Mouse (Mus musculus) stomach, embryonic 16.5 days (tissue): Measurements from ENCODE around the gene Tmem206. TPM values are rescaled to one million over a fixed set of nuclear protein-coding genes. Genes with fewer than 3 reads are reported as not detected.

Experiments
- ATAC-seq: fragments of 200-750 bp; cut with Nextera tagmentation; 2 replicates; pipeline ENCODE4 v1.8.0; 2017; ENCODE audit warnings: moderate number of reproducible peaks, moderate TSS enrichment; ENCODE audit not compliant: insufficient read depth, low FRiP score
- H3K27ac ChIP-seq: fragments of 300-500 bp; sonication (generic); 2 replicates; pipeline ENCODE4 v1.5.1; 2014; ENCODE audit warnings: low read length
- H3K27me3 ChIP-seq: fragments of 300-500 bp; sonication (generic); 2 replicates; pipeline ENCODE4 v1.6.1; 2014; ENCODE audit warnings: low read length, control low read depth, mixed read lengths; ENCODE audit not compliant: control insufficient read depth, insufficient read depth
- H3K36me3 ChIP-seq: fragments of 300-500 bp; sonication (generic); 2 replicates; pipeline ENCODE4 v1.6.1; 2014; ENCODE audit warnings: low read length; ENCODE audit not compliant: control insufficient read depth, insufficient read depth
- H3K4me1 ChIP-seq: fragments of 300-500 bp; sonication (generic); 2 replicates; pipeline ENCODE4 v1.6.1; 2014; ENCODE audit warnings: low read length, control low read depth, mixed read lengths; ENCODE audit not compliant: control insufficient read depth, insufficient read depth
- H3K4me2 ChIP-seq: fragments of 300-500 bp; sonication (generic); 2 replicates; pipeline ENCODE4 v1.6.1; 2014; ENCODE audit warnings: low read depth, low read length, mixed read lengths
- H3K4me3 ChIP-seq: fragments of 300-500 bp; sonication (generic); replicated peaks from 2 replicates; pipeline ENCODE4 v1.5.1; 2014; ENCODE audit warnings: mild to moderate bottlenecking, low read length
- H3K9ac ChIP-seq: fragments of 300-500 bp; sonication (generic); 2 replicates; pipeline ENCODE4 v1.6.1; 2014; ENCODE audit warnings: low read length
- H3K9me3 ChIP-seq: fragments of 300-500 bp; sonication (generic); replicated peaks from 2 replicates; pipeline ENCODE4 v1.6.1; 2016; ENCODE audit warnings: low read length, control low read depth; ENCODE audit not compliant: control insufficient read depth
- WGBS: fragments of 180-500 bp; shearing (Covaris S2); extraction: QIAGEN DNeasy Blood & Tissue Kit; methylation state at CpG from one replicate; pipeline ENCODE4 v1.1.7; 2014; 5-methylcytosine and 5-hydroxymethylcytosine counted together
- polyA plus RNA-seq: library from polyadenylated mRNA; unstranded; fragments of >200 nt; fragmentation: Nextera tagmentation; extraction: Ambion mirVana; gene quantifications from 2 replicates; pipeline ENCODE4 v1.2.1, GENCODE M21; 2015

Tmem206 gene
- polyA plus RNA-seq, 1 experiment from 2014 or later, result 18.2 TPM

- Histone ChIP-seq H3K9ac (no peak overlapping the region), H3K4me3 (no peak overlapping the region), H3K9me3 (no peaks in the 10 kb centered on the region), H3K4me1 (no peaks in the 10 kb centered on the region), H3K4me2 (no peak overlapping the region), H3K27me3 (no peaks in the 10 kb centered on the region), H3K27ac (no peak overlapping the region), H3K36me3 (peaks cover 14% of the 10 kb centered on the region)
- 82% methylated on average over 5 of the region's 5 CpGs for WGBS
- ATAC-seq, result no peak
These were observed 8.8 kb downstream of the Tmem206 start for GRCm38 (mm10) chr1:191334500-191334899.

DNA sequence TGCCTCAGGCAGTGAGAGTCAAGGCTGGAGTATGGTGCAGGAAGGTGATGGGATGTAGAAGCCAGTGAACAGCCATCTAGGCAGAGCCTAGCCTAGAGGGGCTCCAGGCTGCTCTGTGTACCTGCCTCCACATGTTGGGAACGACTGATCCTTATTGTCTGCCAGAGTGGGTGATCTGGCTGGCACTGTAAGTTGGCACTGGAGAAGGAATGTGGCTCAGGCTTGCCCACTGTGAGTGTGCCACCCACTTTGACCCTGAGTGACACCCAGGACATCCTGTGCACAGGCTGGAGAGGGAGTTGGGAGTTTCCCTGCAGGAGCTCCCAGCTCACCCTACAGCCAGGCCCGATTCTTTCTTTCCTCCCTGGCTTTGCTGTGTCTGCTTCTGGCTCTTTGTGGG is 14.2 kb downstream of the Tmem206 start:
- Histone ChIP-seq H3K9me3 (no peaks in the 10 kb centered on the region), H3K27me3 (no peaks in the 10 kb centered on the region), H3K4me3 (no peak overlapping the region), H3K27ac (no peak overlapping the region), H3K36me3 (peaks cover 25% of the 10 kb centered on the region), H3K4me1 (no peaks in the 10 kb centered on the region), H3K9ac (no peak overlapping the region), H3K4me2 (no peak overlapping the region)
- no peak for ATAC-seq
- WGBS, result 87% methylated on average over 2 of the region's 2 CpGs

DNA sequence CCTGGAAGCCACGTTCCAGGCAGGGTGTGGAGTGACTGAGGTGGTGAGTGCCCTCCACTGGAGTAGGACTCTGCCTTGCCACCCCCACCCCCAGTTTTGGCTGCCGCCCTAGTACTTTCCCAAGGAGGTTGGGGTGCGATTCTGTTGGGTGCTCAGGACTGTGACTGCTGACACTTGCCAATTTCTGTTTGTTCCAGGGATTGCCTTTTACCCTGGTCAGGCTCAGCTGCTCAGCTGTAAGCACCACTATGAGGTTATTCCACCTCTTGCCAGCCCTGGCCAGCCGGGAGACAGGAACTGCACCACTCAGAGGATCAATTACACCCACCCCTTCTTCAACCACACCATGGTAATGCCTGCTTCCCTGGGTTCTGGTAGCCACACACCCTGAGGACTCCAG is 14.8 kb downstream of the Tmem206 start:
- no peak overlapping the region for H3K4me2 ChIP-seq
- no peaks in the 10 kb centered on the region for H3K27me3 ChIP-seq
- H3K4me3 ChIP-seq, result no peak overlapping the region
- no peak for ATAC-seq
- H3K4me1 ChIP-seq, result no peaks in the 10 kb centered on the region
- no peak overlapping the region for H3K9ac ChIP-seq
- no peak overlapping the region for H3K27ac ChIP-seq
- H3K36me3 ChIP-seq, result peaks cover 25% of the 10 kb centered on the region
- WGBS, result 89% methylated on average over 4 of the region's 4 CpGs
- no peaks in the 10 kb centered on the region for H3K9me3 ChIP-seq

DNA sequence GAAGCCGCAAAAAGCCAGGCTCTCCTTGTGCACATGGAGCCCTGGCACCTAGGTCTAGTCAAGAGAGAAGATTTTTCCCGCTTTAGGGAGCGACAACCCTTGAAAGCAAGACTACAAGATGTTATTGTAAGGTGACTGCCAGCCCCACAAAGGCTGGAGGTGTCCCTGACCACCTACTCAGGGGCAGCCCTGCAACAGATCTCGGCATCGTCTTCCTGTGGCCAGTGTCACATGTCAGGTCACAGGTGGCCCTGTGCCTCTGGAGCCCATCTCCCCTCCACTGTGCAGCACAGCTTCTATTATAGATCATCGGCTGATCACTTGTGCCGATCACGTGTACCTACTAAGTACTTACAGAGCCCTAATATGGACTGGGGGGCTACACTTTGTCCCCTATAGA is 21.9 kb downstream of the Tmem206 start:
- Histone ChIP-seq H3K4me3 (no peak overlapping the region), H3K9me3 (no peaks in the 10 kb centered on the region), H3K36me3 (peaks cover 7% of the 10 kb centered on the region), H3K4me1 (peaks cover 15% of the 10 kb centered on the region), H3K9ac (no peak overlapping the region), H3K27me3 (no peaks in the 10 kb centered on the region), H3K4me2 (no peak overlapping the region), H3K27ac (no peak overlapping the region)
- WGBS, result 90% methylated on average over 8 of the region's 8 CpGs
- ATAC-seq, result no peak

DNA sequence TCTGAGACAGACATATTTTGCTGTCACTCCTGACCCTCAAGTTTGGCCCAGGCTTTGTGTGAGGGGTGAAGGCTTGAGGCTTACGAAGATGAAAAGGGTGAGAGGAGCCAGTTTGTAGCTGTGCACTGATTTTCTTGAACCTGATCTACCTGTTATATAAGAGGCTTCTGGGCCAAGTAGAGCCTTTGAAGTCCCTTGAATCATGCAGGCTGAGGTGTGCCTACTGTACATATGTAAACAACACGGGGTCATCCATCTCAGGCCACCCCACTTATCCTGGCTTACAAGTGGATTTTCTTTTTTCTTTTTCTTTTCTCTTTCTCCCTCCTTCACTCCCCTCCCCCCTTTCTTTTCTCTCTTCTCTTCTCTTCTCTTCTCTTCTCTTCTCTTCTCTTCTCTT is 22.9 kb downstream of the Tmem206 start:
- H3K9ac ChIP-seq, result no peak overlapping the region
- no peaks in the 10 kb centered on the region for H3K27me3 ChIP-seq
- peak overlapping the region; percentile 37; the same call in 1 of the 2 replicates for H3K27ac ChIP-seq
- ATAC-seq, result no peak
- no peak overlapping the region for H3K4me2 ChIP-seq
- H3K36me3 ChIP-seq, result peaks cover 11% of the 10 kb centered on the region
- H3K9me3 ChIP-seq, result no peaks in the 10 kb centered on the region
- peaks cover 15% of the 10 kb centered on the region for H3K4me1 ChIP-seq
- 56% methylated on average over 2 of the region's 2 CpGs for WGBS
- H3K4me3 ChIP-seq, result no peak overlapping the region

DNA sequence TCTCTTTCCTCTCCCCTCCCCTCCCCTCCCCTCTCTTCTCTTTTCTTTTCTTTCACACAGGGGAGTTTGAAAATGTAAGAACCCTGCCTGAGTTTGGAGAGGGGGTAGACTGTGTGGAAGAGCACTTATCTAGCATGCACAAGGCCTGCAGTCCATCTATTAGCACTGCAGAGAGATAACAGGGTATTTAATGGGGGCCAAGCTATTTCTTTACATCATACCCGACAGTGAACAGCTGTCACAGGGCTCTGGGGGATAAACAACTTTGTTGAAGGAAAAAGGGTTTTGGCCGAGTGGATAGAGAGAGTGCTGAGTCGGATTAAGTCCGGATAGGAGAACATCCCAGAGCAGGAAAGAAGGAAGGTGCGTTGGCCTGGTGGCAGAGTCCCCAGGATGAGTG is 23.3 kb downstream of the Tmem206 start:
- WGBS, result 35% methylated on average over 5 of the region's 5 CpGs
- H3K27ac ChIP-seq, result peak overlapping the region; percentile 19; the same call in 1 of the 2 replicates
- H3K27me3 ChIP-seq, result no peaks in the 10 kb centered on the region
- H3K4me1 ChIP-seq, result peaks cover 15% of the 10 kb centered on the region
- peaks cover 7% of the 10 kb centered on the region; the same call in 1 of the 2 replicates for H3K36me3 ChIP-seq
- ATAC-seq, result peak; percentile 53; the same call in 1 of the 2 replicates
- H3K9ac ChIP-seq, result no peak overlapping the region
- H3K9me3 ChIP-seq, result no peaks in the 10 kb centered on the region
- H3K4me2 ChIP-seq, result no peak overlapping the region
- no peak overlapping the region for H3K4me3 ChIP-seq

GRCm38 (mm10) chr1:191349486-191350037 is 23.9 kb downstream of the Tmem206 start:
- Histone ChIP-seq H3K4me1 (peaks cover 15% of the 10 kb centered on the region), H3K4me2 (no peak overlapping the region), H3K27ac (0 out of 2 replicates have a peak overlapping the region, but pooled peaks have one; percentile 19), H3K9me3 (no peaks in the 10 kb centered on the region), H3K4me3 (no peak overlapping the region), H3K9ac (no peak overlapping the region), H3K27me3 (no peaks in the 10 kb centered on the region), H3K36me3 (peaks cover 6% of the 10 kb centered on the region; the same call in 1 of the 2 replicates)
- no peak for ATAC-seq
- WGBS, result 63% methylated on average over 23 of the region's 23 CpGs

- Histone ChIP-seq H3K27me3 (no peaks in the 10 kb centered on the region), H3K4me2 (no peak overlapping the region), H3K4me3 (no peak overlapping the region), H3K9ac (no peak overlapping the region), H3K9me3 (no peaks in the 10 kb centered on the region), H3K27ac (no peak overlapping the region), H3K36me3 (peaks cover 9% of the 10 kb centered on the region; the same call in 1 of the 2 replicates), H3K4me1 (peaks cover 15% of the 10 kb centered on the region)
- WGBS, result 94% methylated on average over 5 of the region's 5 CpGs
- no peak for ATAC-seq
These were observed 24.6 kb downstream of the Tmem206 start for GRCm38 (mm10) chr1:191350355-191350754.

DNA sequence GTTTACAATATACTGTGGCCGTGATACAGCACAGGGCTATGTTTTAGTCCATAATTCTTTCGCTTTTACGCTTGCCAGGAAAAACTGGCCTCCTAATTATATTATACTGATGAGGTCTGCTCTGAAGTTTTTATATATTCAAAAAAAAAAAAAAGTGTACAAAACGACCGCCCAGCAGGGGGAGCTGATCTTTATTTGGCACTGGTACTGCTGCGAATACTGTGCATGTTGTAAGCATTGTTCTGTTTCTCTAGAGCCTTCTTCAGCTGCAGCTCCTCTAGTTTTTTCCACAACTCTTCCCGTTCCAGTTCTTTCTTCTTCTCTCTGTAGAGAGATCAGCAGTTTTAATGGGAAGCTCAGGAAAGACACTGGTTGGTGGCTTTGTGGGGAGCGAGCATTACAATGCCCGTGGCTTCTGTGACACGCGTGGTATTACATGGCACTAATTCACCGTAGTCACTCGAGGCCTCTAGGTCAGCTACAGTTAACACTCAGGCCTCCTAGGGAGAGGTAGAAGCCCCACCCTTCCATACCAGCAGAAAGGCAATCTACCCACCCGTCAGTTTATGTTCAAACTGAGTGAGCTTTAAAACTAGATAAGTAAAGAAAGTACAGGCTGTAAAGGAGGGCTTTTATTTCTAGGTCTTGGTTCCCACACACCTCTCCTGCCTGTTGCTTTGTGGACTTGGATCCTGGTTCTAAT is 27.2 kb downstream of the Tmem206 start:
- Histone ChIP-seq H3K4me2 (no peak overlapping the region), H3K4me3 (no peak overlapping the region), H3K27me3 (no peaks in the 10 kb centered on the region), H3K9ac (no peak overlapping the region), H3K27ac (no peak overlapping the region; the same call in 1 of the 2 replicates), H3K4me1 (peaks cover 15% of the 10 kb centered on the region), H3K9me3 (no peaks in the 10 kb centered on the region), H3K36me3 (peaks cover 13% of the 10 kb centered on the region; the same call in 1 of the 2 replicates)
- no peak for ATAC-seq
- 59% methylated on average over 14 of the region's 14 CpGs for WGBS
